Mouse (Mus musculus) forebrain, embryonic 14.5 days (tissue): ENCODE data around the gene Tshz2. TPM values are rescaled to one million over a fixed set of nuclear protein-coding genes. Genes with fewer than 3 reads are reported as not detected.

Experiments used
- ATAC-seq: fragments of 200-750 bp; cut with Nextera tagmentation; 2 replicates; pipeline ENCODE4 v1.8.0; 2017; ENCODE audit warnings: mild to moderate bottlenecking, moderate library complexity
- DNase-seq: peaks from one replicate; pipeline ENCODE4 v3.0.0-alpha.2; 2015; ENCODE audit warnings: low spot score
- H3K27ac ChIP-seq: fragments of 300-500 bp; sonication (generic); 2 replicates; pipeline ENCODE4 v1.5.1; 2014; ENCODE audit warnings: low read depth, mild to moderate bottlenecking, control low read depth, low read length, moderate library complexity
- H3K27me3 ChIP-seq: fragments of 300-500 bp; sonication (generic); replicated peaks from 2 replicates; pipeline ENCODE4 v1.6.1; 2014; ENCODE audit warnings: low read length, control low read depth, mixed read lengths; ENCODE audit not compliant: control insufficient read depth, insufficient read depth
- H3K36me3 ChIP-seq: fragments of 300-500 bp; sonication (generic); 2 replicates; pipeline ENCODE4 v1.6.1; 2014; ENCODE audit warnings: low read length, control low read depth; ENCODE audit not compliant: control insufficient read depth, insufficient read depth
- H3K4me1 ChIP-seq: fragments of 300-500 bp; sonication (generic); 2 replicates; pipeline ENCODE4 v1.6.1; 2014; ENCODE audit warnings: antibody characterized with exemption, low read length, control low read depth; ENCODE audit not compliant: control insufficient read depth, insufficient read depth
- H3K4me2 ChIP-seq: fragments of 300-500 bp; sonication (generic); 2 replicates; pipeline ENCODE4 v1.6.1; 2014; ENCODE audit warnings: mild to moderate bottlenecking, control low read depth, low read length
- H3K4me3 ChIP-seq: fragments of 300-500 bp; sonication (generic); 2 replicates; pipeline ENCODE4 v1.5.1; 2014; ENCODE audit warnings: low read depth, low read length, control low read depth
- H3K9ac ChIP-seq: fragments of 300-500 bp; sonication (generic); 2 replicates; pipeline ENCODE4 v1.6.1; 2014; ENCODE audit warnings: mild to moderate bottlenecking, low read length, control low read depth, moderate library complexity
- H3K9me3 ChIP-seq: fragments of 300-500 bp; sonication (generic); replicated peaks from 2 replicates; pipeline ENCODE4 v1.6.1; 2016; ENCODE audit warnings: low read length, control low read depth, mixed read lengths; ENCODE audit not compliant: control insufficient read depth
- whole genome bisulfite sequencing: fragments of 180-500 bp; shearing (Covaris S2); extraction: QIAGEN DNeasy Blood & Tissue Kit; methylation state at CpG from one replicate; pipeline ENCODE4 v1.1.7; 2014; 5-methylcytosine and 5-hydroxymethylcytosine counted together
- polyA plus RNA-seq: library from polyadenylated mRNA; unstranded; fragments of >200 nt; fragmentation: Nextera tagmentation; extraction: Ambion mirVana; gene quantifications from 2 replicates; pipeline ENCODE4 v1.2.1, GENCODE M21; 2014

The Tshz2 gene
- polyA plus RNA-seq, 1 experiment from 2014 or later = 3.4 TPM

DNA sequence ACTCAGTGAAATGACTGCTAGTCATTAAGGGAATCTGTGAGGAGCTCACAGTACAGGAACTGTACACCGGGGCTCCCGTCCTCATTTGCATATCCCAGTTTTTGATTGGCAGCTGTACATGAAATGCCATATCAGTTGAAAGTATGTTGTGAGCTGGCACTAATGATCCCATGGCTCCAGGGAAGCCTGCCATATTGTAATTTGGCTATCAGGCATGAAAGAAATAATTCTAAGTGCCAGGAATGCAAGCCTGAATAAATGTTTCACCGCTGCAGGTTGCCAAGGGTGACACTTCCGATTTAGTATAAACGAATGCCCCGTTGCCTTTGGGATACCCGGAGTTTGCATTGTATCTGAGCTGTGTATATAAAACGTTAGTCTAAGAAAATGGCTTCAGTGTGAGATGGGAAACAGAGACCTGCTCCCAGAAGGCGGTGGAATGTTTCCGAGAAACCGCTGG, 366.1 kb downstream of the Tshz2 start:
- Histone ChIP-seq H3K4me3 (no peak overlapping the region), H3K9me3 (no peaks in the 10 kb centered on the region), H3K27me3 (no peaks in the 10 kb centered on the region), H3K9ac (no peak overlapping the region), H3K27ac (0 out of 2 replicates have a peak overlapping the region, but pooled peaks have one; percentile 53), H3K4me1 (peaks cover 33% of the 10 kb centered on the region), H3K36me3 (no peaks in the 10 kb centered on the region), H3K4me2 (peak overlapping the region; percentile 20; the same call in 1 of the 2 replicates)
- ATAC-seq (peak; percentile 74), DNase-seq (peak; percentile 81)
- WGBS = 6% methylated on average over 11 of the region's 11 CpGs

- DNase-seq = peak; percentile 54
- Histone ChIP-seq H3K36me3 (no peaks in the 10 kb centered on the region), H3K27ac (no peak overlapping the region), H3K9ac (no peak overlapping the region), H3K4me3 (no peak overlapping the region), H3K9me3 (no peaks in the 10 kb centered on the region), H3K4me1 (peaks cover 14% of the 10 kb centered on the region), H3K27me3 (no peaks in the 10 kb centered on the region), H3K4me2 (0 out of 2 replicates have a peak overlapping the region, but pooled peaks have one; percentile 5)
- 63% methylated on average over 25 of the region's 25 CpGs for WGBS
- no peak for ATAC-seq
Measured at GRCm38 (mm10) chr2:170002594-170003504, 370.0 kb downstream of the Tshz2 start.

GRCm38 (mm10) chr2:170003666-170004065, 370.9 kb downstream of the Tshz2 start:
- no peaks in the 10 kb centered on the region for H3K27me3 ChIP-seq
- peaks cover 9% of the 10 kb centered on the region for H3K4me1 ChIP-seq
- H3K9me3 ChIP-seq = peaks cover 4% of the 10 kb centered on the region
- H3K27ac ChIP-seq = no peak overlapping the region
- 54% methylated on average over 8 of the region's 8 CpGs for WGBS
- no peak overlapping the region for H3K4me3 ChIP-seq
- no peak overlapping the region for H3K9ac ChIP-seq
- no peaks in the 10 kb centered on the region for H3K36me3 ChIP-seq
- no peak overlapping the region for H3K4me2 ChIP-seq
- ATAC-seq (no peak), DNase-seq (peak; percentile 52)

GRCm38 (mm10) chr2:170006829-170007228, 374.0 kb downstream of the Tshz2 start:
- 66% methylated on average over 8 of the region's 8 CpGs for WGBS
- no peaks in the 10 kb centered on the region for H3K27me3 ChIP-seq
- H3K9me3 ChIP-seq = peaks cover 5% of the 10 kb centered on the region
- H3K27ac ChIP-seq = no peak overlapping the region
- H3K4me2 ChIP-seq = no peak overlapping the region
- DNase-seq = no peak
- H3K9ac ChIP-seq = no peak overlapping the region
- ATAC-seq = no peak
- no peaks in the 10 kb centered on the region for H3K36me3 ChIP-seq
- peaks cover 2% of the 10 kb centered on the region; the same call in 1 of the 2 replicates for H3K4me1 ChIP-seq
- no peak overlapping the region for H3K4me3 ChIP-seq

DNA sequence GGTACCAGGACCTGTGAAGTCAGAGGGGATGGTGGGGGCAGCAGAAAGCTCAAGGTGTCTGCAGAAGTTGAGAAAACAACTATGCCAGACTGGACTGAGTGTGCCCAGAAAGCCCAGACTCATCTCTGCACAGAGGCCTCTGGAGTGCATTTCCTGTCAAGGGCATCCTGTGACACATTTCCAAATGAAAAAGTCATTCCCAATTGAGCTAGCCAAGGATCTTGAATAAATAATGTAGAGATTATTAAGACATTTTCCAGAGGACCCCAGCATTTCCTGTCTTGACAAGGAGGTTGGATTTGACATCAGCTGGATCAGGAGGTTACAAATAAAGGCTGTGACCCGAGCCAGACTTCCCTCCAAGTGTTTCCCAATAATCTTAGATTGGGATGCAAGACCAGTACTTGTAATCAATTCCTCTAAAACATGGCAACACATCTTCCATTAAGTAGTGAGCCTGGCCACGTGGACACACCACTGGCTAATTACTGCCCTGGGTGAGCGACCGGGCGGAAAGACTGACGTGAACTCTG, 374.7 kb downstream of the Tshz2 start:
- Histone ChIP-seq H3K9me3 (peaks cover 5% of the 10 kb centered on the region), H3K9ac (no peak overlapping the region), H3K36me3 (no peaks in the 10 kb centered on the region), H3K27me3 (no peaks in the 10 kb centered on the region), H3K4me1 (peaks cover 4% of the 10 kb centered on the region; the same call in 1 of the 2 replicates), H3K27ac (no peak overlapping the region), H3K4me2 (no peak overlapping the region), H3K4me3 (no peak overlapping the region)
- ATAC-seq (no peak), DNase-seq (no peak)
- WGBS = 83% methylated on average over 6 of the region's 6 CpGs

DNA sequence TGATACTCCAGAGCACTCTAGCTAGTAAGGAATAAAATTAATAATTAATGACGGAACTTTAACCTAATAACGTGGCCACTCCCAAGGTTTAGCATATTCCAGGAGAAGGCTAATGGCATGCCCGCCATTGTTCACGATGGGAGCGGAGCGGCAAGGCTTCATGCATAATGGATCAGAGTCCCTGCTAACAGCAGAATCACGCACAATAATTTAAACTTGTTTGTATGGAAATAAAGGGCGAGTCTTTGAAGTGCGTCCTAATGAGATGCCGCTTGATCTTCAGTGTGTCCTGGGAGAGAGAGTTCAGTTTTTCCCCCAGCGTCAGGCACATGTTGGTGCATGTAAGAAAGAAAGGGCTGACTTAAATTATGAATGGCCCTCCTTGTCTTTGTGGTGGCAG, 376.9 kb downstream of the Tshz2 start:
- Histone ChIP-seq H3K36me3 (no peaks in the 10 kb centered on the region), H3K4me1 (peaks cover 4% of the 10 kb centered on the region; the same call in 1 of the 2 replicates), H3K9me3 (peaks cover 5% of the 10 kb centered on the region), H3K27ac (no peak overlapping the region), H3K4me2 (peak overlapping the region; percentile 12; the same call in 1 of the 2 replicates), H3K4me3 (no peak overlapping the region), H3K27me3 (no peaks in the 10 kb centered on the region), H3K9ac (no peak overlapping the region)
- DNase-seq (peak; percentile 65), ATAC-seq (peak; percentile 47)
- 4% methylated on average over 11 of the region's 11 CpGs for WGBS

DNA sequence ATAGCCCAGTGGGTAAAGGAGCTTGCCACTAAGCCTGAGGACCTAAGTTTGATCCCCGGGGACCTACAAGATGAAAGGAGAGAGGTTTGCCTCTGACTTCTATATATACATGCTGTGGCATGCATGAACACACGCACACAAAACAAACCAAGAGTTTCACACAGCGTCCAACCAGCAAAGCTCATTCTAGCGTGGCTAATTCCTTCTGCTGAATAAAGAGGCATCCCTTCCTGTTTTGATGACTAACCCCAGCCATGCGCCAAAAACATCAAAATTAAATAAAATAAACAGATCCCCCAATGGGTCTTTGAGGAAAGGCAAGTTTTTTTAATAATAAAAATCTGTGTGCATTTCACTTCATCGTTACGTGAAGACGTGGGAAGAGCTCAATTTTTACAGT, 379.0 kb downstream of the Tshz2 start:
- 19% methylated on average over 8 of the region's 8 CpGs for WGBS
- Histone ChIP-seq H3K4me1 (peaks cover 4% of the 10 kb centered on the region; the same call in 1 of the 2 replicates), H3K9ac (no peak overlapping the region), H3K4me2 (no peak overlapping the region), H3K9me3 (peaks cover 5% of the 10 kb centered on the region), H3K27ac (no peak overlapping the region), H3K36me3 (no peaks in the 10 kb centered on the region), H3K27me3 (no peaks in the 10 kb centered on the region), H3K4me3 (no peak overlapping the region)
- ATAC-seq (no peak), DNase-seq (no peak)

DNA sequence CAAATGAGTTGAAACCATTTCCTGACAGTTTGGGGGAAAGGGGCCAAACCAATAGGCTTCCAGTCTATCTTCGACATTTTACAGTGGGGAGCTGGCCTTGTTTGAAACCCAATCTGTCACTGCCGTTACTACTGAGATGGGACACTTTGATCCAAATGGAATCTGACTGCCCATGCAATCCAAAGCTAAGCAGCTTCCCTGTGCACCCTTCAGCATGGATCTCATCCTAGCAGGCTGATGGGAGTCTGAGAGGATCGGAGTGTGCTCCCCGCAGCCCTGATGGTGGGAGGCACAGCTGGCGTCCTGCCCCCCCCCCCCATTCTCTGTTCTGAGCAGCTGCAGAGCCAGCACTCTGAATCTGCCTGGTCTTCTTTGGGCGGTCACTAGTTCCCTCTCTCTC, 384.5 kb downstream of the Tshz2 start:
- no peak overlapping the region for H3K4me3 ChIP-seq
- ATAC-seq (no peak), DNase-seq (no peak)
- H3K4me2 ChIP-seq = no peak overlapping the region
- H3K27me3 ChIP-seq = no peaks in the 10 kb centered on the region
- WGBS = 49% methylated on average over 6 of the region's 6 CpGs
- H3K9ac ChIP-seq = no peak overlapping the region
- H3K9me3 ChIP-seq = no peaks in the 10 kb centered on the region
- no peaks in the 10 kb centered on the region for H3K36me3 ChIP-seq
- H3K4me1 ChIP-seq = no peaks in the 10 kb centered on the region
- H3K27ac ChIP-seq = no peak overlapping the region

- H3K36me3 ChIP-seq = no peaks in the 10 kb centered on the region
- H3K27me3 ChIP-seq = no peaks in the 10 kb centered on the region
- no peak for DNase-seq
- H3K9ac ChIP-seq = no peak overlapping the region
- H3K27ac ChIP-seq = no peak overlapping the region
- no peaks in the 10 kb centered on the region for H3K9me3 ChIP-seq
- no peak overlapping the region for H3K4me3 ChIP-seq
- H3K4me2 ChIP-seq = no peak overlapping the region
- no peaks in the 10 kb centered on the region for H3K4me1 ChIP-seq
- WGBS = 56% methylated on average over 7 of the region's 7 CpGs
- ATAC-seq = no peak
Measured at GRCm38 (mm10) chr2:170017926-170018325, 385.1 kb downstream of the Tshz2 start.
